Mouse (Mus musculus): ENCODE measurements around the gene Plekha6. TPM values are rescaled to one million over a fixed set of nuclear protein-coding genes. Genes with fewer than 3 reads are reported as not detected.

Gene Plekha6
- total RNA-seq, 2 experiments from 2014 or later = 78.2 to 91.1 TPM

Other genes starting within 250 kb of the Plekha6 start
- gene Mdm4, start 133.6 kb upstream of the Plekha6 start, total RNA-seq (2021) = 10 to 100 TPM; 76.8 to 77.9 TPM
- gene Pik3c2b, start 118.5 kb upstream of the Plekha6 start, total RNA-seq (2021) = 10 to 100 TPM; 14.6 to 15.2 TPM
- gene Ppp1r15b, start 33.1 kb upstream of the Plekha6 start, total RNA-seq (2021) = 10 to 100 TPM; 44.6 to 49.3 TPM
- gene Golt1a, start 145.6 kb downstream of the Plekha6 start, total RNA-seq (2021) = 1 to 10 TPM in 1 of 2 experiments, not detected in 1; 1.1 TPM
- gene Kiss1, start 157.7 kb downstream of the Plekha6 start, total RNA-seq (2021) = not detected
- not detected for gene Ren1, start 186.3 kb downstream of the Plekha6 start, total RNA-seq (2021)
- 10 to 100 TPM; 11.2 to 11.6 TPM for gene Etnk2, start 199.4 kb downstream of the Plekha6 start, total RNA-seq (2021)